In the genomic region with DNA sequence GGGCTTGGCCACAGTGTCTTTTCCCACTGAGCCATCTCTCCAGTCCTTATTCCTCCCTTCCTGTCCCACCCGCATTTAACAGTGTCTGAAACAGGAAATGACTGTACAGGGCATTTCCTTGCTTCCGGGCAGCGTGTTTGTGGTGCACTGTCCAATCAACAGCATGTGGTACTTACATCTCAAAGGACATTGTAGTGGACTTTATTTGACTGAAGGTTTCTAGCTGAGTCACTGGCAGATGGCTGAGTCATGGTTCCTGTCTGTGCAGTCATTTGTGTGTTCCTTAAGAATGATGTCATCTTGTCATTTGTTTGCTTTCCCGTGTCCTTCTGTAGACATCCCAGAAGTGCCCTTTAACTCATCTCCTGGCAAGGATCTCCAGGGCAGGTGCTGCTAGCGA, we compare ENCODE assay signal across 9 mouse cellular contexts. TPM values are rescaled to one million over a fixed set of nuclear protein-coding genes. Genes with fewer than 3 reads are reported as not detected.
DNase-seq lines count a peak whose midpoint lies in the region; ATAC-seq and TF ChIP-seq lines count a peak whose summit lies in the region.
"Had no signal": no experiment of that assay in that cellular context is flagged by ENCODE, and none has a peak within 500 bp of the region (broad histone marks: within the 10 kb centered on the region; RNA-seq: fewer than 3 reads in every experiment).

No protein-coding gene starts in this region.

- WGBS in kidney, postnatal 0 days, result 61% methylated on average over 5 of the region's 5 CpGs
- WGBS in midbrain, embryonic 10.5 days, result 83% methylated on average over 5 of the region's 5 CpGs

- H3K79me3 ChIP-seq in C2C12 (ENCODE audit: low read depth), result no peaks in the 10 kb centered on the region

- no peaks in the 10 kb centered on the region for H3K36me3 ChIP-seq in kidney, postnatal 0 days (ENCODE audit: insufficient read depth, low read length)
- no peaks in the 10 kb centered on the region for H3K36me3 ChIP-seq in C2C12 (ENCODE audit: control insufficient read depth, insufficient read depth)
- H3K36me3 ChIP-seq in midbrain, embryonic 10.5 days, result no peaks in the 10 kb centered on the region
- H3K36me3 ChIP-seq: lung, embryonic 15.5 days had no signal

- CTCF ChIA-PET in Patski (lab: Charles Lee), result no interaction called here

- intact Hi-C loops in heart, postnatal 10 days (cut with DNase I), result no loop called here

- H3K27ac ChIP-seq in kidney, postnatal 0 days, result no peak overlapping the region
- no peak overlapping the region for H3K27ac ChIP-seq in midbrain, embryonic 10.5 days (replicated peaks)
- H3K27ac ChIP-seq: lung, embryonic 15.5 days had no signal

- H3K27me3 ChIP-seq in kidney, postnatal 0 days (ENCODE audit: insufficient read depth, low read length), result no peaks in the 10 kb centered on the region
- H3K27me3 ChIP-seq in C2C12 (ENCODE audit: control insufficient read depth, insufficient read depth, insufficient read length), result no peaks in the 10 kb centered on the region
- H3K27me3 ChIP-seq in Patski, result no peaks in the 10 kb centered on the region
- H3K27me3 ChIP-seq in midbrain, embryonic 10.5 days (ENCODE audit: low read depth, poor library complexity, severe bottlenecking), result peaks cover 19% of the 10 kb centered on the region
- H3K27me3 ChIP-seq: lung, embryonic 15.5 days had no signal

- H3K4me3 ChIP-seq in kidney, postnatal 0 days (replicated peaks; ENCODE audit: low read depth, low read length), result no peak overlapping the region
- no peak overlapping the region for H3K4me3 ChIP-seq in C2C12 (ENCODE audit: insufficient read depth, poor library complexity, severe bottlenecking)
- H3K4me3 ChIP-seq in midbrain, embryonic 10.5 days, result no peak overlapping the region
- H3K4me3 ChIP-seq: lung, embryonic 15.5 days had no signal

- H3K4me2 ChIP-seq in kidney, postnatal 0 days (ENCODE audit: low read length), result no peak overlapping the region
- H3K4me2 ChIP-seq: lung, embryonic 15.5 days had no signal

- POLR2A ChIA-PET in Patski (lab: Charles Lee), result no interaction called here

- no peaks in the 10 kb centered on the region for H3K4me1 ChIP-seq in kidney, postnatal 0 days (replicated peaks; ENCODE audit: insufficient read depth, low read length)
- peaks cover 31% of the 10 kb centered on the region for H3K4me1 ChIP-seq in midbrain, embryonic 10.5 days

- H3K79me2 ChIP-seq in C2C12 (ENCODE audit: control insufficient read depth, insufficient read depth), result no peaks in the 10 kb centered on the region

- H3K9ac ChIP-seq in kidney, postnatal 0 days (ENCODE audit: low read depth, low read length), result no peak overlapping the region
- H3K9ac ChIP-seq: lung, embryonic 15.5 days had no signal

- H3K9me3 ChIP-seq in kidney, postnatal 0 days (replicated peaks; ENCODE audit: low read length), result no peaks in the 10 kb centered on the region
- H3K9me3 ChIP-seq in midbrain, embryonic 10.5 days (replicated peaks), result no peaks in the 10 kb centered on the region
- H3K9me3 ChIP-seq: lung, embryonic 15.5 days had no signal

- H3ac ChIP-seq in C2C12 (ENCODE audit: control insufficient read depth, insufficient read length, low read depth), result no peak overlapping the region

- no peak for TF ChIP-seq CTCF in kidney, postnatal 0 days (IDR thresholded peaks at IDR 0.05; ENCODE audit: low read depth)
- TF ChIP-seq CTCF in C2C12 (IDR thresholded peaks at IDR 0.05; ENCODE audit: control insufficient read depth, insufficient read depth, insufficient read length), result no peak
- no peak for TF ChIP-seq CTCF in Patski (IDR thresholded peaks at IDR 0.05)

- DNase-seq in kidney, postnatal 0 days (ENCODE audit: low spot score), result peak; percentile 47
- DNase-seq in kidney, adult 18-20 months, result no peak
- DNase-seq in Patski (ENCODE audit: low read depth, low spot score), result peak; percentile 38
- peak; percentile 31 to 43 for DNase-seq in heart, postnatal 10 days
- DNase-seq in thymus, postnatal 0 days (ENCODE audit: low spot score), result no peak
- no peak for DNase-seq in midbrain, embryonic 10.5 days (ENCODE audit: low spot score)
- DNase-seq: gastrocnemius, postnatal 10 days had no signal

- peak; percentile 65; the same call in 1 of the 2 replicates for ATAC-seq in kidney, postnatal 0 days (replicated peaks; ENCODE audit: low FRiP score, low read depth)
- ATAC-seq in Patski, result peak; percentile 57

- in situ Hi-C loops in Patski (cut with MboI; ENCODE audit: low pct_unique_long_range_greater_than_20kb), result loop anchor here (5.0 kb wide), 1 partner anchor 105 kb away; no protein-coding TSS in a partner anchor

TF ChIP-seq in C2C12, 6 proteins besides CTCF, POLR2A, EP300 and RAD21:
- TF ChIP-seq CEBPB (IDR thresholded peaks at IDR 0.05; ENCODE audit: low read depth) (no peak), USF1 (IDR thresholded peaks at IDR 0.05; ENCODE audit: low read depth) (no peak), MYOD1 (IDR thresholded peaks at IDR 0.05; ENCODE audit: control insufficient read depth, insufficient read length, low read depth) (no peak), FOSL1 (IDR thresholded peaks at IDR 0.05; ENCODE audit: insufficient read depth, low read length, poor library complexity, severe bottlenecking) (peak; percentile 67), MYOG (IDR thresholded peaks at IDR 0.05; ENCODE audit: control insufficient read depth, extremely low read depth, insufficient read length) (no peak), MAX (IDR thresholded peaks at IDR 0.05) (peak; percentile 85)

RNA-seq across cellular contexts. Expression of a gene that starts 50.2 kb away (rescaled TPM):
- polyA plus RNA-seq in kidney, postnatal 0 days (2015; fragmentation: Nextera tagmentation; extraction: Ambion mirVana), result 47.0 and 54.1 TPM in 2 replicates
- 4.0 TPM for polyA plus RNA-seq in C2C12 (2012; fragmentation: generic; extraction: Trizol)
- polyA plus RNA-seq in Patski (2021), result 0.37 TPM
- total RNA-seq in heart, postnatal 10 days (2021), result 1 to 10 TPM; 2.1 to 3.1 TPM
- polyA plus RNA-seq in thymus, postnatal 0 days (2015; fragmentation: Nextera tagmentation; extraction: Ambion mirVana), result 2.6 and 2.9 TPM in 2 replicates
- 0.94 and 9.2 TPM in 2 replicates for polyA plus RNA-seq in midbrain, embryonic 10.5 days (2016; fragmentation: Nextera tagmentation; extraction: Ambion mirVana)

Comparison
In these comparisons a context has a peak if more than half of its experiments do, and no peak if none do; other contexts are left out.
1. DNase-seq: peak in kidney, postnatal 0 days (single experiment), Patski (single experiment) and heart, postnatal 10 days (2 of 2); none in kidney, adult 18-20 months (single experiment), thymus, postnatal 0 days (single experiment) and midbrain, embryonic 10.5 days (single experiment).